Mouse (Mus musculus) cortical plate, adult 2 months (tissue): ENCODE results near the gene 1810024B03Rik.

Source experiments
- CTCF ChIP-seq: fragments of 200-500 bp; IDR thresholded peaks from 2 replicates; pipeline ENCODE4 v1.5.1; 2011; ENCODE audit warnings: mild to moderate bottlenecking, control low read depth, low read length; ENCODE audit not compliant: insufficient read depth; ENCODE audit errors: extremely low read depth
- POLR2A ChIP-seq: fragments of 200-500 bp; IDR thresholded peaks from 2 replicates; pipeline ENCODE4 v1.6.1; 2011; ENCODE audit warnings: mild to moderate bottlenecking, low read length, control low read depth; ENCODE audit not compliant: insufficient read depth; ENCODE audit errors: extremely low read depth

- TF ChIP-seq CTCF (0 out of 2 replicates have a peak, but pooled peaks have one; percentile 12), POLR2A (no peak)
Measured at GRCm38 (mm10) chr2:127248334-127249004, 40.4 kb upstream of the 1810024B03Rik start.
